Mouse (Mus musculus): ENCODE results near the gene Aqp1. TPM values are rescaled to one million over a fixed set of nuclear protein-coding genes. Genes with fewer than 3 reads are reported as not detected.

Gene Aqp1
- total and polyA plus RNA-seq, 3 experiments, result not detected

- no peaks in the 10 kb centered on the region for H3K79me2 ChIP-seq (replicated peaks; ENCODE audit: control insufficient read depth, extremely low read depth, insufficient read depth, poor library complexity, severe bottlenecking)
- H3K36me3 ChIP-seq (replicated peaks in 1 of 2; ENCODE audit: control insufficient read depth in 1 of 2, insufficient read depth in 1 of 2, low read length in 1 of 2), result no peaks in the 10 kb centered on the region
- DNase-seq (ENCODE audit: extremely low read depth), result peak; percentile 59
- no peak overlapping the region for H3K4me3 ChIP-seq (replicated peaks in 1 of 3; ENCODE audit: low read depth in 2 of 3, low read length in 2 of 3, poor library complexity in 1 of 3)
- no peaks in the 10 kb centered on the region for H3K9me3 ChIP-seq (replicated peaks; ENCODE audit: low read length)
- no peak overlapping the region for H3K4me2 ChIP-seq (ENCODE audit: insufficient read depth, low read depth, poor library complexity, severe bottlenecking)
- H3K4me1 ChIP-seq (ENCODE audit: control insufficient read depth in 1 of 2, insufficient read depth in 2 of 2), result peaks cover 0 to 17% of the 10 kb centered on the region in 2 experiments; a peak in 2 of 4 replicates
- H3K27ac ChIP-seq (ENCODE audit: insufficient read depth, low read depth), result no peak overlapping the region
- dilution Hi-C loops (cut with MboI; ENCODE audit: extremely low pct_ligation_motif_present, extremely low pct_unique_long_range_greater_than_20kb, low sequenced_read_pairs) (no loop called here), in situ Hi-C loops (cut with MboI; ENCODE audit: low pct_ligation_motif_present, low pct_unique_long_range_greater_than_20kb, low sequenced_read_pairs) (loop anchor here (5.0 kb wide), 1 partner anchor 120 kb away; no protein-coding TSS in a partner anchor)
- no peak overlapping the region for H3K9ac ChIP-seq (ENCODE audit: insufficient read depth, low read depth)
- peaks cover 73% of the 10 kb centered on the region for H3K27me3 ChIP-seq (replicated peaks)
- TF ChIP-seq CTCF (conservative IDR thresholded peaks at IDR 0.05 in 1 of 2, IDR thresholded peaks at IDR 0.05 in 1 of 2; ENCODE audit: low read depth in 2 of 2, low read length in 2 of 2) (peak; percentile 61 to 69), ZNF384 (IDR thresholded peaks at IDR 0.05; ENCODE audit: low read depth, low read length) (no peak), SMC3 (IDR thresholded peaks at IDR 0.05; ENCODE audit: low read depth, low read length) (peak; percentile 82), ETS1 (conservative IDR thresholded peaks at IDR 0.05; ENCODE audit: low read depth, low read length) (no peak), CHD2 (IDR thresholded peaks at IDR 0.05; ENCODE audit: low read length) (no peak), POLR2AphosphoS2 (IDR thresholded peaks at IDR 0.05; ENCODE audit: low read depth, low read length) (no peak), BHLHE40 (IDR thresholded peaks at IDR 0.05; ENCODE audit: low read depth, low read length) (no peak), RAD21 (IDR thresholded peaks at IDR 0.05; ENCODE audit: low read depth, low read length) (peak; percentile 47), MAZ (IDR thresholded peaks at IDR 0.05; ENCODE audit: low read depth, low read length) (no peak)
Measured at GRCm38 (mm10) chr6:55392453-55392852, 56.2 kb downstream of the Aqp1 start.

GRCm38 (mm10) chr6:55394854-55395253 lies 58.6 kb downstream of the Aqp1 start:
- dilution Hi-C loops (cut with MboI; ENCODE audit: extremely low pct_ligation_motif_present, extremely low pct_unique_long_range_greater_than_20kb, low sequenced_read_pairs), result no loop called here
- in situ Hi-C loops (cut with MboI; ENCODE audit: low pct_ligation_motif_present, low pct_unique_long_range_greater_than_20kb, low sequenced_read_pairs), result loop anchor here (5.0 kb wide), 1 partner anchor 117 kb away; no protein-coding TSS in a partner anchor

GRCm38 (mm10) chr6:55396176-55396575 lies 59.9 kb downstream of the Aqp1 start:
- no peaks in the 10 kb centered on the region for H3K36me3 ChIP-seq (replicated peaks in 1 of 2; ENCODE audit: control insufficient read depth in 1 of 2, insufficient read depth in 1 of 2, low read length in 1 of 2)
- no peak overlapping the region for H3K4me3 ChIP-seq (replicated peaks in 1 of 3; ENCODE audit: low read depth in 2 of 3, low read length in 2 of 3, poor library complexity in 1 of 3)
- H3K9ac ChIP-seq (ENCODE audit: insufficient read depth, low read depth), result no peak overlapping the region
- dilution Hi-C loops (cut with MboI; ENCODE audit: extremely low pct_ligation_motif_present, extremely low pct_unique_long_range_greater_than_20kb, low sequenced_read_pairs), result no loop called here
- TF ChIP-seq NRF1 (IDR thresholded peaks at IDR 0.05; ENCODE audit: low read depth, low read length) (no peak), POLR2AphosphoS2 (IDR thresholded peaks at IDR 0.05; ENCODE audit: low read depth, low read length) (no peak), RCOR1 (conservative IDR thresholded peaks at IDR 0.05; ENCODE audit: low read depth, low read length) (no peak), BHLHE40 (IDR thresholded peaks at IDR 0.05; ENCODE audit: low read depth, low read length) (no peak), ZKSCAN1 (IDR thresholded peaks at IDR 0.05; ENCODE audit: borderline replicate concordance, low read depth, low read length) (no peak), TCF12 (IDR thresholded peaks at IDR 0.05; ENCODE audit: low read depth, low read length) (no peak), MAZ (IDR thresholded peaks at IDR 0.05; ENCODE audit: low read depth, low read length) (no peak), ZMIZ1 (IDR thresholded peaks at IDR 0.05; ENCODE audit: low read depth, low read length) (no peak)
- peaks cover 0 to 17% of the 10 kb centered on the region in 2 experiments; a peak in 2 of 4 replicates for H3K4me1 ChIP-seq (ENCODE audit: control insufficient read depth in 1 of 2, insufficient read depth in 2 of 2)
- H3K27ac ChIP-seq (ENCODE audit: insufficient read depth, low read depth), result no peak overlapping the region
- in situ Hi-C loops (cut with MboI; ENCODE audit: low pct_ligation_motif_present, low pct_unique_long_range_greater_than_20kb, low sequenced_read_pairs), result no loop called here
- H3K79me2 ChIP-seq (replicated peaks; ENCODE audit: control insufficient read depth, extremely low read depth, insufficient read depth, poor library complexity, severe bottlenecking), result no peaks in the 10 kb centered on the region
- H3K4me2 ChIP-seq (ENCODE audit: insufficient read depth, low read depth, poor library complexity, severe bottlenecking), result no peak overlapping the region
- no peak for DNase-seq (ENCODE audit: extremely low read depth)
- no peaks in the 10 kb centered on the region for H3K9me3 ChIP-seq (replicated peaks; ENCODE audit: low read length)
- H3K27me3 ChIP-seq (replicated peaks), result peaks cover 75% of the 10 kb centered on the region

More at GRCm38 (mm10) chr6:55394854-55395253, 58.6 kb downstream of the Aqp1 start:
- Histone ChIP-seq H3K36me3 (replicated peaks in 1 of 2; ENCODE audit: control insufficient read depth in 1 of 2, insufficient read depth in 1 of 2, low read length in 1 of 2) (no peaks in the 10 kb centered on the region), H3K4me1 (ENCODE audit: control insufficient read depth in 1 of 2, insufficient read depth in 2 of 2) (peaks cover 0 to 17% of the 10 kb centered on the region in 2 experiments; a peak in 2 of 4 replicates), H3K79me2 (replicated peaks; ENCODE audit: control insufficient read depth, extremely low read depth, insufficient read depth, poor library complexity, severe bottlenecking) (no peaks in the 10 kb centered on the region), H3K9me3 (replicated peaks; ENCODE audit: low read length) (no peaks in the 10 kb centered on the region), H3K27me3 (replicated peaks) (peaks cover 74% of the 10 kb centered on the region), H3K9ac (ENCODE audit: insufficient read depth, low read depth) (no peak overlapping the region), H3K4me2 (ENCODE audit: insufficient read depth, low read depth, poor library complexity, severe bottlenecking) (no peak overlapping the region), H3K4me3 (replicated peaks in 1 of 3; ENCODE audit: low read depth in 2 of 3, low read length in 2 of 3, poor library complexity in 1 of 3) (no peak overlapping the region), H3K27ac (ENCODE audit: insufficient read depth, low read depth) (no peak overlapping the region)
- no peak for DNase-seq (ENCODE audit: extremely low read depth)
- TF ChIP-seq NRF1 (IDR thresholded peaks at IDR 0.05; ENCODE audit: low read depth, low read length) (no peak), USF1 (IDR thresholded peaks at IDR 0.05; ENCODE audit: low read depth, low read length) (no peak), POLR2A (IDR thresholded peaks at IDR 0.05; ENCODE audit: low read depth, low read length) (no peak)

All from CH12.LX (cell line).